Mouse (Mus musculus): ENCODE data around the gene Nsa2.

DNA sequence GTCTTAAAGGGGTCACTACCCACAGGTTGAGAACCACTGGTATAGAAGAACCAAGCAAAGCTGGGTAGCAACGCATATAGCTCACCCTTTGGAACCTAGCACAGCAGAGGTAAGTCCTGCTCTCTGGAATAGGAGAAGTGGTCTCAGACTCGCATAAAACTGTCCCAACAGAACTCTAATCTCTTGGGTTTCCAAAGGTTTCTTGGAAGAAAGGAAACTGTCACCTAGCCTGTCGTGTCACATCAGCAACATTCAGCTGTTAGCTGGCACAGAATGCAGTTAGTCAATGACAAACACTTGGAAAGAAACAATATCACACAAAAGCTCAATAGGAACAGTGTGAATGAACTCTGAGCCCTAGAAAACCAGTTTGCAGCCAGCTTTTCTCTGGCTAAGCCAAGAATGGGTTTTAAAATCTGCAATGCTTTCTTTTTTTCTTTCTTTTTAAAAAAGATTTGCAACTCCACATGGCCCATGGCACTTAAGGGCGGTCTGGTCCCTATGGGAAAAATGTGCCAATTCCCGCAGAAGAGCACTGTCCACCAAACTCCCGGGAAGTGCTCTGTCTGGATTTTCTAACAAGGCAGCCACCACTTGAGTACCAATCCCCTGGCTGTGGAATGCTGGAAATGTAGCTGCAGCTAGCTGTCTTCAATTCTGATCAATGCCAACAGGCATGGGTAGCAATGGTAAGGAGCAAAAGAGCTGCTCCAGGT, 42.5 kb upstream of the Nsa2 start:
- no peak for TF ChIP-seq EP300 (IDR thresholded peaks at IDR 0.05; ENCODE audit: low read depth)
- TF ChIP-seq CTCF (IDR thresholded peaks at IDR 0.05; ENCODE audit: low read depth): no peak
